Mouse (Mus musculus): ENCODE data around the gene Ttc24. TPM values are rescaled to one million over a fixed set of nuclear protein-coding genes. Genes with fewer than 3 reads are reported as not detected.
A peak's percentile ranks its signal among the peaks of the same experiment; 100 is the strongest.

Ttc24 gene
- not detected for total RNA-seq (2021)

DNA sequence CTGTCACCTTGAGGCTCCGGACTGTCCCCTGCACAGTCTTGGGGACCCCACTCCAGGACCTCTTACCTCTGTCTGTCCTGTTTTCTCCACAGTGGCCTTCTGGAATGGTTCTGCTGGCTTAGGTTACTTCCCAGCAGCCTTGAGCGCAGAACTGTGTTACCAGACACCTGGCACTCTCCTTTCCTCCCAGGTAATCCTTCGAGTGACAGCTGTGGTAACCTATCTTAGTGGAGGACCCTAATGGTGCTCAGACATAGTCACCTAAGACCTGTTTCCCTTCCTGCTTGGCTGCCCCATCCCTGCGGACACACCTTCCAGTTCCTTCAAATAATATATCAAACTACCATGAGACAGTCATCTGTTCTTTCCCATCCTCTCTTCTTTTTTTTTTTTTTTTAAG is at the start of gene Ttc24:
Gene Ttc24, minus strand, starts transcription at position 101 of the 400 bp plus-strand sequence.
- DNase-seq: peak; percentile 2

DNA sequence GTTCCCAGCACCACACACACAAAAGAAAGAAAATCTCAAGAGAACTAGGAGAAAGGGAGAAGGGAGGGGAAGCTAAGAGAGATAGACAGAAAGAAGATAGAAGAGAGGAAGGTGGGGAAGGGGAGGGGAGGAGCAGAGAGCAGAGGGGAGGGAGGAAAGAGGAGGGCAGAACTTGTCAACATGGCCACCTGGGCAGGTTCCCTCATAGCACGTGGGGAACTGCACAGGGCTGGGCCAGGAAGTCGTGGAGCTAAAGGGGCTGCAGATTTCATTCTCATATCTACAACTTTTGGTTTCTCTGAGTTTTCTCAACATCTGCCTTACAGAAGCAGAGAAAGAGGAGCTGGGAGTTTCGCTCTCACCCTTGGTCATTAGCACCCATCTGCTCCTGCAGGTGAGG is 49.5 kb upstream of the Ttc24 start:
- DNase-seq: no peak

DNA sequence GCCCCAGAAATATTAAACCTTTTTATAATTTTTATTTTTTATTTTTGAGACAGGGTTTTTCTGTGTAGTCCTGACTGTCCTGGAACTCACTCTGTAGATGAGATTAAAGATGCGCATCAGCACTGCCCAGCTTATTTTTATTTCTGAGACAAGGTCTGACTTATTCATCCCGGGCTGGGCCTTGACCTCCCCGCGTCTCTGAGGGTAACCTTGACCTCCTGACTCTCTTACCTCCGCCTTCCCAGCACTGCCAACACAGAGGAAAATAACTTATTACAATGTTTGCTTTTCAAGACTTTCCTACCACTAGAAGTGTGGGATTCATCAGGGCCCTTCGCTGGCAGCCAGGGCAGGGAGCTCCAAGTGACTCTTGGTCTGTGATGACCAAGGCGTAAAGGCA is 48.1 kb upstream of the Ttc24 start:
- DNase-seq: no peak

DNA sequence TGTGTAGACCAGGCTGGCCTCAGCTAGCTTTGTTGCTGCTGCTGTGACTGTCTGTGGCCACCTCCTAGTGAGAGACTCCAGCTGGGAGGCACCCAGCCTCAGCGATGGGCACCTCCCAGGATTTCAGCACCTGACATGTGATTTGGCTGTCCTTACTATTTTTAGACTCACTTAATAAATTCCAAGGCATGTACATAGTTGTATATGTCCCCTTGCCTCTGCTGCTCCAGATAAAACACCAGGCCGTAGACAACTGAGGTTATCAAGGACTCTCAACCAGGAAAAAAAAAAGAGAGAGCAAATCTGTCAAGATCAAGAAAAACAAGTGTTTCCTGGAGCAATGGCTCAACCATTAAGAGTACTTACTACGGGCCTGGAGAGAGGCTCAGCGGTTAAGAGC is 47.1 kb upstream of the Ttc24 start:
- no peak for DNase-seq

DNA sequence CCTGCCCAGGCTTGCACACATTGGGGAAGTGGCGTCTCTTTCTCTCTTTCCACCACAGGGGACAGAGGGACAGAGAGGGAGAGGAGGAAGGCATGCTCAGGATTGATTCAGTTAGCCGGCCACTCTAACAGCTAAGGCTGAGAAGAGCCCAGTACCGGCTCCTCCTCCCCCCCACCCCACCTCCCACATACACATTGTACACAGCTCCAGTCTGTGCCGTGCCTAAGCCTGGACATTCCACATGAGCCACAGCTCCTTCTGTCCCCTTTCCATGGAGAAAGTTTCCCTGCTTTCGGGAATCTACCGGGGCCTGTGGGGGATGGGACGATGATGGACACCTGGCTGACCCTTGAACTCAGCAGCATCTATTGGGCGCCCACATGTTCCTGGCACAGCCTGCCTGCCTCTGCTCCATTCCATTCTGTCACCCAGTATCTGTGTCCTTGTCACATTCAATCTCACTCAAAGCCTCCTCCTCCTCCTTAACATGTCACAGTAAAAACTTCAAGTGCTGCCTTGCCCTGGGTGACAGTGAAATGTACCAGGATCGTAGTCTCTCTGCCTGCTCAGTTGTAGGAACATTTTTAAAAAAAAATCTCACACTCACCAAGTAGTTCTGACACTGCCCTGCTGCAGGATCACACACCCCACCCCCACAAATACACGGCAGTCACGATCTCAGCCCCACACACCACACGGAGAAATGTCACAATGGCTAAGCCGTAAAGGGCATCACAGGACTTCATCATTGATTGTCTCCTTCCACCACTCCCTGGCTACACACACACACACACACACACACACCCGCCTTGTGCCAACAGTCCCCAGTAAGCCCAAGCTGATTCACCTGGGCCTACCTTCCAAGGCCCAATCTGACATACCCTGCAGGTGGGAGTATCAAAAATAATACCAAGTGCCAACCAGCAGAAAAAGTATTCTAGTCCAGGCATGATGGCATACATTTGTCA is 43.3 kb upstream of the Ttc24 start:
- DNase-seq: no peak

DNA sequence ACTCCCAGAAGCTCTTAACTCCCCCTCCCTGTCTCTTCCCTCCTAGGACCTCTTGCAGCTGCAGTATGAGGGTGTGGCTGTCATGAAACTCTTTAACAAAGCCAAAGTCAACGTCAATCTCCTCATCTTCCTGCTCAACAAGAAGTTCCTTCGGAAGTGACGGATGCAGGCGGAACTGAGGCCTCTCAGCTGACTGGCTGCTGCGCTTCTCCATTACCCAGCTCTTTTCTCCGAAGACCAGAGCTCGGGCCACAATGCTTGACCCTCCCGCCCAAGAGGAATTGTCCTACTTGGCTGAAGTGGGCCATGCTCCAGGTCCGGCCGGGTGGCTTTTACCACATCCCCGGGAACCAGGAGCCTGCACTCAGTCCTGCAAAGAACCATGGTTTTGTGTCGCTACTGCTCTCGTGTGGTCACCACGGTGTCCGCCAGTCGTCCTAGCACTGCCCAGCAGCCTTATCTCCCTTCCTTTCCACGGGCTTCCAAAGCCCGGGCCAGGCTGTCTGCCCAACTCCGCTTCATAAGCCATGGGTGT is 42.1 kb upstream of the Ttc24 start:
- DNase-seq: peak; percentile 67

DNA sequence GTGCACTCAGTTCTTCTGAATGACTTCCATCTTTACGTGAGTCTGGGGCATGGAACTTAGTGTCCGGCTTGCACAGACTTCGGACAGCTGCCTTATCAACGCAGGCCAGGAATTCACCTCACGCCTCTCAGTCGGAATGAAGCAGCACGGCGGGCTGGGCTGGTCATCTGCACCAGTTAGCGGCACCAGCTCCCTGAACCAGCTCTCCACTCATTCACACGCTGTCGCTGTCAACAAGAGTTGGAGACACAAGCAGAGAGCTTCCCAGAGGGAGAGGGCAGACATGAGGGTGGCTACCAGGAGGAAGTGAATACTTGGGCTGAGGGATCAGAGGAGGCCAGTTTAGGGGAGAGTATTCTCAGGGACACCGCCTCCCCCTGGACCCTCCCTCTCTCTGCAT is 36.3 kb upstream of the Ttc24 start:
- peak; percentile 24 for DNase-seq

DNA sequence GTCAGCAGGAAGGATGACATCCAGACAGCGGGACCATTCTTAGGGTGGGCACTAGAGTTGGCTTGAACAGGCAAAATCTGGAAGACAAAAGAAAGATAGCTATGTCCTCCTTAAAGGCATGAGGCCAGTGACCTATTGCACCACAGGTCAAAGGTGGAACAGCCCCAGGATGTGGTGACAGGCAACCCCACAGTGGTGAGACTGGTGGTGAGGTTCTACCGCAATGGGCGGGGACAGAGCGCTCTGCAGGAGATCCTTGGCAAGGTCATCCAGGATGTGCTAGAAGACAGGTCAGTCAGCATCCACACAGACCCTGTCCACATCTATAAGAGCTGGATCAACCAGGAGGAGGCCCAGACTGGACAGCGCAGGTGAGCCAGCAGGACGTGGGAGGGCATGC is 31.0 kb upstream of the Ttc24 start:
- no peak for DNase-seq

DNA sequence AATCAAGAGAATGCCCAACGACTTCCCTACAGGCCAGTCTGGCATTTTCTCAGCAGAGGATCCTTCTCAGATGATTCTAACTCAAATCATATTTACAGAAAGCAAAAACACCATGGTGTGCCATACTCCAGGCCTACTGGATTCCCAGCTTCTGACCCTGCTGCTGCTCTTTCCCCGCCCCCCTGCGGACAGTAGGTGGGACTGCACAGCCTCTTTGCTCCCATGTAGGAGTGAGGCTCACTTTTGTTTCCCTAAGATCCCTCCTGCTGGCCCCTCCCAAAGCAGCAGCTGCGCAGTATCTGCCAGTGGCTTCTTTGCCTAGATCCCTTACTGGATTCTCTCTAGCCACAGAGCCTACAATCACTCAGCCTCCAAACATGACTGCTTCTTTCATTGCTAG is 28.0 kb upstream of the Ttc24 start:
- DNase-seq: no peak

DNA sequence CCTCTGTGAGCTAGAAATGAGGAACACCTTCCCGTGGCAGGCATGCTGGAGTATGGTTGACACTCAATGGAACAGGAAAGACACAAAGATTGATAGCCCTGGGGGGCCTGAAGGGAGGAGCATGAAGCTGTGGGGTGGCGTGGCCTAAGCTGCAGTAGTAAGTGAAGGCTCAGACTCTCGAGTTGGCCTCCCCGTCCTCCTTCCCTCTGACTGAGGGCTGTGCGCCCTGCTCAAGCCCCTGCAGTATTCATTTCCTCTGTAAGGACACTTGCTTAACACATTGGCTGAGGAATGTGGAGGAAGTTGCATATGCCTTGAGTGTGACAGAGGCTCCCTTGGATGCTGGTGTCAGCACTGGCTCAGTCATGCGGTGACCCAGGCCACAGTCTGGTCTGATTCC is 24.5 kb upstream of the Ttc24 start:
- DNase-seq: peak; percentile 18

DNA sequence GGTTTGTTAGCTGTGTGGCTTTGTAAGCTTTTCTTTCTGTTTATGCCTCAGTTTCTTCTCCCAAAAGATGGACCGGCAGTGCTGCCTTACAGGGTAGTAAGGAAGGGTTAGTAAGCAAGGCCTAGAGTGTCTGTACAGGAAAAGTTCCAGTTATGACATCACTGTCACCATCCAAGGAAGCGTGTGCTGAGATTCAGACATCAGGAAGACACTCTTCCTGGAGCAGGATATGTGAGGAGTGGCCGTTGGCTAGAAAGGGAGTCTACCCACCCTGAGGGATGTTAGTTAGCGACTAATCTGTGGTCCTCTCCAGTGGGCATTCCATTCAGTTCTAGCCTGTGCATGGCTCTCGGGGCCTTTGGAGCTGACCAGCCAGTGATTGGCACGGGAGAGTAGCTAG is 24.1 kb upstream of the Ttc24 start:
- no peak for DNase-seq

DNA sequence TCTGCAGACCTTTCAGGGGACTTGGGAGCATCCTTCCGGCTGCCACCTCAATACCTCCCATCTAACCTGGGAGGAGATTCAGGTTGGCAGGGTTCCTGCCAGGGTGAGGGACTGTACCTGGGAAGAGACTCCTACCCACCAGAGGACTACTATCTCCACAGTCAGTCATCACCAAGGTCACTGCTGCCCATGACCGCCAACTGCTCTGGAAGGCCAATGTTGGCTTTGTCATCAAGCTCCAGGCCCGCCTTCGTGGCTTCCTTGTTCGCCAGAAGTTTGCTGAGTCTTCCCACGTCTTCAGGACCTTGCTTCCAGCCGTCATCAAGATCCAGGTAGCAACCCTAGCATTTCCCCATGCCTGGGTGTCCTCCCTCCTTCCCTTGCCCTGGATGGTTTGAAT is 23.6 kb upstream of the Ttc24 start:
- no peak for DNase-seq

DNA sequence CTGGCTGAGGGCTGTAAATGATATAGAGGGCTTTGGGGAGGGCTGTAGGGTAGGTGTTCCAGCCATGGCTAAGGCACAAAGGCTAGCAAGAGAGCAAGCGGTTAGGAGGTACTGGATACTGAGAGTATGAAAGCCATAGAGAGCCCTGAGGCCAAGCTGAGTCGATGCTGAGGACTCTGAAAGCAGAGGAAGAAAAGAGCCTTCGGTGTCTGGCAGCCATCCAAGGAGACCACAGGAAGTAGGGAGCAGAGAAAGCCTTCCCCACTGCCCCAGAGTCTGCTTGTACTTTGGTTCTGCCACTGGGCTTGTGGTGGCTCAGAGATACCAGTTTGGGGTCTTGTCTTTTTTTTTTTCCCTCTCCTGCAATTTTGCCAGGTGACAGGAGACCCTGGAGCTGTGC is 22.1 kb upstream of the Ttc24 start:
- DNase-seq: peak; percentile 22

DNA sequence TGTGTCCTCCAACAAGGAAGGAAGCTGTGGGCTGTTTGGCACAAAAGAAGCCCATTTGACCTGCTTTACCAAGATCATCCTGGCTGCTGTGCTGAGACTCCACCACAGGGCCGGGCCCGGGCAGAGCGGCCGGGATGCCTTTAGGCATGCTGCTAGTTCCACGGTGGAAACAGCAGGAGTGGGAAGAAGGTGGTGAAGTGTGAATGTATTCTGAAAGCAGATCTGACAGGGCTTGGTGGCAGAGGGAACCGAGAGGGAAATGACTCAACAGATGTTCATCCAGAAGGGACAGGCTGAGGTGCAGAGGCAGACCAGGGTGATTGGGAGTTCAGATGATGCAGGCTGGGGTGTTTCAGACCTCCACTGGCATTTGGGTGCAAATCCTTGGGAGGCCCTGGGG is 19.6 kb upstream of the Ttc24 start:
- DNase-seq: no peak

DNA sequence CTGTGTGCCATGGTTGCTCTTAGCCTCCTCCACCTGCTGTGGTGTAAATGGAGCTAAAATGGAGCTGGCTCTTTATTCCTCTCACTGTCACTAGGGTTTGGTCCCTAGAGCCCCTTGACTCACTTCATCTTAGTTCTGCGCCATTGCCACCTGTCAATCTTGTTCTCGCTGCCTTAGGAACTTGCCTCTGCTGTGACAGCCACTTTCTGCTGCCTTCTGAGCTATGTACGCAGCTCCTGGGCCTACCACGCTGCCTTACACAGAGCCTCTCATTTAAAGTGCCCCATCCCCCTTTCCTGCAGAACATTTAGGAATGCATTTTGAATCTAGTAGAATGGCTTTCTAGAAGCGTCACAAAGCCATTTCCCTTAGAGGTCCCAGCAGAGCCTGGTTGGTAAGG is 16.0 kb upstream of the Ttc24 start:
- DNase-seq: no peak

DNA sequence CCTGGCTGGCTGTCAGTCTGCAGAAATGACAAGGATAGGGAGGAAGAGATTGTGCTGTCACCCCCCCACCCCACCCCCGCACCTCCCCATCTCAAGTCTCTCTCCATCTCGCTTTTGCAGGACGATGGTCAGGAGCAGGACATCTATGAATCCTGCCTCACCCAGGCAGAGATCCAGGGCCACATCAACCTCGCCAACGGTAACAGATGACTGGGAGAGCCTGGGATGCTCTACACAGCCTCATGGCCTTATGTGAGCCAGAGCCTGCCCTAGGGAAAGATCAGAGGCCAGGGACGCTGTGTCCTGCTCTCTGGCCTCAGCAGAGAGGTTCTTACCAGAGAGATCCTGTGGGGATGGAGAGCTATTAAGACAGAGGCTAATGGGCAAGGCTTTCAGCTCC is 12.5 kb upstream of the Ttc24 start:
- no peak for DNase-seq

DNA sequence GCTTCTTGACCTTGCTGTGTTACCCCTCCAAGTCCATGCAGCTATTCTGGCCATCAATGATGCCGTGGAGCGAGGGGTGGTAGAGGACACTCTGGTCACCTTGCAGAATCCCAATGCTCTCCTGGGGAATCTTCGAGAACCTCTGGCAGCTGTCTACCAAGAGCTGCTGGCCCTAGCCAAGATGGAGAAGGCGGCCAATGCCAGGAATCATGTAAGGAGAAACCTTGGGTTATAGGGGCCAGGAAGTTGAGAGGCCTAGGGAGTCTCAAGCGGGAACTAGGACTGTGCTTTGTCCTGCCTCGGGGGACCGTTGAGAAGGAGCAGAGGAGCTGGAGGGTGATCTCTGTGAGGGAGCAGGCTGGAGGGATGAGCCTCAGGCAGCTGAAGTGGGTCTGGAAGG is 12.0 kb upstream of the Ttc24 start:
- no peak for DNase-seq

DNA sequence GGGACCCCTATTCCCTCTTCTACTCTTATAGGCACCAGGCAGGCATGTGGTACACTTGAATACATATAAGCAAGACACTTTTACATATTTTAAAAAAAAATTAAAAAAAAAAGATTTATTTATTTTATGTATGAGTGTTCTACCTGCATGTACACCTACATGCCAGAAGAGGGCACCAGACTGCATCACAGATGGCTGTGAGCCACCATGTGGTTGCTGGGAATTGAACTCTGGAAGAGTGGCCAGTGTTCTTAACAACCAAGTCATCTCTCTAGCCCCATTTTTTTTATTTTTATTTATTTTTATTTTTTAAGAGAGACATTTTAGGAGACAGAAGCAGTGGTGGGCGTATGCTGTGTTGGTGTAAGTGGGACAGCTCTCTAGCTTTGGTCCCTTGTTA is 9.6 kb upstream of the Ttc24 start:
- DNase-seq: peak; percentile 41

DNA sequence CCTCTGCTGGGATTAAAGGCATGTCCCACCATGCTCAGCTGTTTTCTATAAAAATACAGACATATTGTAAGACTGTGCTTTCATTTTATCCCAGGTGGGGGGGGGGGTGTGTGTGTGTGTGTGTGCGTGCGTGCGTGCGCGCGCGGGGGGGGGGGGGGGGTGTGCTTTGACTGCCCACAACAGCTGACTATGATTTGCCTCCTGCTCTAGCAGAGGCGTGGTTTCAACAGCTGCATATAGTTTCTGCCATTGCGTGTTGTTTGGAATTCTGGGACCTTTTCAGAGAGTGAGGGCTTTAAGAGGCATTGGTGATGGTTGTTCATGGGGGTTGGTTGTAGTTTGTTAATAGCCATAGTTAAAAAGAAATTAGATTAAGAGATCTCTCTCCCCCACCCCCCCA is 7.4 kb upstream of the Ttc24 start:
- DNase-seq: no peak

DNA sequence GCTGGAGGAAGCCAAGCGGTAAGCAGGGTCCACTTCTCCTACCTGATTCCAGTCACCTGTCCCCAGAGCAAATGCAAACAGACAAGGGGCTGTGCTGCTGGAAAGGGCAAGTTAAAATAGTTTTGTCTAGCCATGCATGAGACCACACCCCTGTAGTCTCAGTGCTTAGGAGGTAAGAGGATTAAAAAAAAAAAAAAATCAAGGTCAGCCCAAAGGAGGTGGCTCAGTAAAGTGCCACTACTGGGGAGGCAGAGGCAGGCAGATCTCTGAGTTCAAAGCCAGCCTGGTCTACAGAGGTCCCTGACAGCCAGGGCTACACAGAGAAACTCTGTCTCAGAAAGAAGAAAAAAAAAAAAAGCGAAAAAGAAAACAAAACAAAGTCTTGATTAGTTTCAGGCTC is 5.9 kb upstream of the Ttc24 start:
- no peak for DNase-seq

DNA sequence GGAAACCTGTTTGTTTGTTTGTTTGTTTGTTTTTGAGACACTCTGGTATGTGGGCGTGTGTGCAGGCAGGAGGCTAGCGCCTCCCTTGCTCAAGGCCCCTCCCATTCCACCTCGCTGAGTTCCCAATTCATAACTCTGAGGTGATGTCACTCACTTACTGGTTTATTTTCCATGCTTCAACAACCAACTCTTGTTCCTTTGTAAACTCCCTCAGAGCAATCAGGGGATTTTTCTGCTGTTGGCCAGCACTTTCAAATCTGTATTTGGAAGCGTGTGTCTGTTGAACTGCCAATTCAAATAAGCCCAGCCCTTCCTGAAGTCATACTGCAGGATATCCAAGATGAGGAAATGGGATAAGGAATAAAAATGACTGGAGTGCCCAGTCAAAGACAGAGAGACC is 4.6 kb upstream of the Ttc24 start:
- peak; percentile 37 for DNase-seq

DNA sequence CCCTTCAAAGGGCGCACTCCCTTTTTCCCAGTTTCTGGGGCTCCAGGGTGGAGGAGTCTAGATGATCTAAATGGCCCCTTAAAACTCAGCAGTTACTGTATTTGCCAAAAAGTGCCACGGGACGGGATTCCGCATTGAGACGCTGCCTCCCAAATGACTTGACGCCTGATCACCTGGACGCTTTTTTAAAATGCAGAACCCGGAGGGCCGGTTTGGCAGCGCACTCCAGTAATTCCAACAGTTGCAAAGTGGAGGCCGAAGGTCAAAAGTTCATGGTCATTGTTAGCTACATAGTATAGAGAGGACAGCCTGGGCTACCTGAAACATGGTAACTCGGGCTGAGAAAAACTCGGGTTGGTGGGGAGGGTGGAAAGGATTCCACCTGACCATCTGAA is 4.1 kb upstream of the Ttc24 start:
- no peak for DNase-seq

DNA sequence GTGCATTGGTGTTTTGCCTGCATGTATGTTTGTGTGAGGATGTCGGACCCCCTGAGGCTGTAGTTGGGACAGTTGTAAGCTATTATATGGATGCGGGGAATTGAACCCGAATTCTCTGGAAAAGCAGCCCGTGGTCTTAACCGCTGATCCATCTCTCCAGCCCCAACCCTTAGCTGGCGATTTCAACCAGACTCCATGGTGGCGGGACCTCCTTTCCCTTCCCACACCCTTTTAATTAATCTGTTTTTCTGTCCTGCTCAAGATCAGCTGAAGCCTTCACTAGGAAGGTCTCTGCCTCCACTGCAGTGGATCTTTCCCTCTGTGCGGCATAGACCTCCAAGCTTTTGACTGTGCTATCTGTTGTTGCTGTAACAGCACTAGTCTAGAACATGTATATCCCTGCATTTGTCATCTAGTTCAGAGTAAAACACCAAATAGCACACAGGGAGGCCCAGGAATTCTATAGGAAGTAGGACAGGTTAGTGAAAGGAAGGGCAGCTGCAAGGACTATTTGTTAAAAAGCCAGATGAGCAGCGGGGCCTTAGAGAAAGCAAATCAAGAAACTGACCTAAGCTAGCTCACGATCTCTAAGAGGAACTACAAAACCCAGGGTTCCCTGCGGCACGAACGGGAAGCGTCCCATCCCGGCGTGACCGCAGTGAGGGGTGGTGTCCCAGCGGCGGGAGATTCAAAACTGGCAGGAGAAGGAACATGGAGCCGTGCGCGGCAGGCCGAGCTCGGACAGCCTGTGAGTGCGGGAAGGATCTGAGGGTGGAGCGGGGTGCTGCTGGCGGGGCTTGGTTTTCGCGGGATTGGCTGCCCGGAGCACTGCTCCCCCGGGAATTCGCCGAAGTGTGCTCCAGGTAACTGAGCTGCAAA is 3.5 kb upstream of the Ttc24 start, which contains the start of gene Iqgap3:
Gene Iqgap3, plus strand, starts transcription at position 627 of the 879 bp plus-strand sequence.
- peak; percentile 93 for DNase-seq

All from heart, postnatal 4 days (tissue).